In the genomic region with DNA sequence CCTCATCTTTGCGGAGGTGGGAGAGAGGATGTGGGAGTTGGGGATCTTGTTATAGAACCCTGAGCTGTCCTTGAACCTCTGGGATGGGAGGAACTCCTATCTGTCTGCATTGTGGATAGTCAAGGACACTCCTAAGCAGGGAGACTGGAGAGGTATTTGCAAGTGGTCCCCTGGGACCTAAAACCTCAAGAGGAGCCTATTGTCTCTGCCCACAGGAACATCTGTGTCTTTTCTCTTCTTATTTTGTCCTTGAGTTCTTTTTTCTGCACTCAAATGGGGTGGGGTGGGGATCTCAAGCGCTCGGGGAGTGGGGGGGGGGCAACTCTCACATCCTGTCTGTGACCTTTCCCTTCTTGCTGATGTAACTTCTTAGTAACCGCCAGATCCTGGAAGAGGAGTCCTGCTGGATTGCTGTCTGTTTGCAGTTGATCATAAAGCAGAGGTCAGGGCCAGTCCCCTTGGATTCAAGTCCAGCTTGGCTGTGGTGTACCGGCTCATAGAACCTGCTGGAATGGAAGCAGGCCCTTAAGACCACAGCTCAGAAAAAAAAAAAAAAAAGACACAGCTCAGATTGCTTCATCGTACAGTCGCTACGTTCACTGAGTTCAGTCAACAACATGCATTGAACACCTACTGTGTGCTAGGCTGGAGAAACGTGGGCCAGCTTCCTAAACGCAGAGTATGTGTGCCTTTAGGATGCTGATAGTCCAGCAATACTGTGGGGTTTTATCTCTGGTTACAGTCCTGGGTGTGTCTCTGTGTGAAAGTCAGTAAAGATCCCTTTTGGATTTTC, we compare ENCODE assay signal across 9 mouse cellular contexts. TPM values are rescaled to one million over a fixed set of nuclear protein-coding genes. Genes with fewer than 3 reads are reported as not detected.
DNase-seq lines count a peak whose midpoint lies in the region; ATAC-seq lines count a peak whose summit lies in the region.
"Had no signal": no experiment of that assay in that cellular context is flagged by ENCODE, and none has a peak within 500 bp of the region (broad histone marks: within the 10 kb centered on the region; RNA-seq: fewer than 3 reads in every experiment).

No protein-coding gene starts in this region.

- 0 out of 2 replicates have a peak overlapping the region, but pooled peaks have one; percentile 12 for H3K27ac ChIP-seq in heart, embryonic 13.5 days (replicated peaks)
- H3K27ac ChIP-seq: limb, embryonic 12.5 days had no signal

- DNase-seq in heart, postnatal 25 days (ENCODE audit: low spot score) = no peak
- DNase-seq in B cell, adult 2 months = peak; percentile 37 to 38
- peak; percentile 45 for DNase-seq in kidney, postnatal 14 days
- DNase-seq in frontal cortex, postnatal 25 days (ENCODE audit: low spot score in 2 of 2) = no peak
- DNase-seq in thymus, postnatal 10 days (ENCODE audit: low spot score in 2 of 2) = no peak

- peaks cover 39% of the 10 kb centered on the region for H3K4me1 ChIP-seq in heart, embryonic 13.5 days

- peaks cover 26% of the 10 kb centered on the region for H3K27me3 ChIP-seq in heart, embryonic 13.5 days (replicated peaks)

- H3K4me2 ChIP-seq in heart, embryonic 13.5 days = peak overlapping the region; percentile 78
- H3K4me2 ChIP-seq: limb, embryonic 12.5 days had no signal

- 49% methylated on average over 10 of the region's 10 CpGs for WGBS in heart, embryonic 13.5 days

- peak overlapping the region; percentile 91 for H3K9ac ChIP-seq in heart, embryonic 13.5 days
- H3K9ac ChIP-seq: limb, embryonic 12.5 days had no signal

- peak overlapping the region; percentile 69 for H3K4me3 ChIP-seq in heart, embryonic 13.5 days
- H3K4me3 ChIP-seq: limb, embryonic 12.5 days had no signal

- intact Hi-C loops in heart, postnatal 25 days (cut with DNase I) = no loop called here

- no peak for ATAC-seq in heart, embryonic 13.5 days (ENCODE audit: extremely low read depth, insufficient number of reproducible peaks, low FRiP score, low TSS enrichment)
- ATAC-seq in activated CD4-positive, CD25-positive, alpha-beta regulatory T cell, adult 4 months = peak; percentile 33
- no peak for ATAC-seq in megakaryocyte progenitor cell, adult 5-6 weeks (replicated peaks; ENCODE audit: poor library complexity)

- H3K9me3 ChIP-seq in heart, embryonic 13.5 days = no peaks in the 10 kb centered on the region
- H3K9me3 ChIP-seq: limb, embryonic 12.5 days had no signal

- peaks cover 4% of the 10 kb centered on the region; the same call in 1 of the 2 replicates for H3K36me3 ChIP-seq in heart, embryonic 13.5 days
- H3K36me3 ChIP-seq: limb, embryonic 12.5 days had no signal

RNA-seq across cellular contexts. Expression of gene Mmp11, which starts 1.8 kb away (rescaled TPM):
- polyA plus RNA-seq in heart, embryonic 13.5 days (2015; fragmentation: Nextera tagmentation; extraction: Ambion mirVana) = 28.6 and 30.7 TPM in 2 replicates
- total RNA-seq in heart, postnatal 25 days (2021) = 1 to 10 TPM; 5.0 to 8.1 TPM
- polyA plus RNA-seq in activated CD4-positive, CD25-positive, alpha-beta regulatory T cell, adult 4 months (2017; shearing (Covaris generic)) = 1 to 10 TPM; 2.5 to 9.1 TPM
- 0.57 TPM in 1 of 2 replicates, not detected in the other for total RNA-seq in megakaryocyte progenitor cell, adult 5-6 weeks (2015)
- total RNA-seq in megakaryocyte progenitor cell, adult 5-6 weeks (2017) = 10.1 TPM in 1 of 2 replicates, not detected in the other

RNA-seq across cellular contexts. Expression of gene Gm867, which starts 2.4 kb away (rescaled TPM):
- polyA plus RNA-seq in heart, embryonic 13.5 days (2015; fragmentation: Nextera tagmentation; extraction: Ambion mirVana) = 0.99 and 1.8 TPM in 2 replicates
- total RNA-seq in heart, postnatal 25 days (2021) = not detected
- polyA plus RNA-seq in activated CD4-positive, CD25-positive, alpha-beta regulatory T cell, adult 4 months (2017; shearing (Covaris generic)) = not detected
- total RNA-seq in megakaryocyte progenitor cell, adult 5-6 weeks (2015) = not detected in 2 replicates
- not detected in 2 replicates for total RNA-seq in megakaryocyte progenitor cell, adult 5-6 weeks (2017)

RNA-seq across cellular contexts. Expression of gene Vpreb3, which starts 4.8 kb away (rescaled TPM):
- 0.25 and 0.41 TPM in 2 replicates for polyA plus RNA-seq in heart, embryonic 13.5 days (2015; fragmentation: Nextera tagmentation; extraction: Ambion mirVana)
- not detected for total RNA-seq in heart, postnatal 25 days (2021)
- 1 to 10 TPM in 1 of 2 experiments, not detected in 1; 3.5 TPM for polyA plus RNA-seq in activated CD4-positive, CD25-positive, alpha-beta regulatory T cell, adult 4 months (2017; shearing (Covaris generic))
- total RNA-seq in megakaryocyte progenitor cell, adult 5-6 weeks (2015) = 1.5 TPM in 1 of 2 replicates, not detected in the other
- not detected in 2 replicates for total RNA-seq in megakaryocyte progenitor cell, adult 5-6 weeks (2017)

RNA-seq across cellular contexts. Expression of gene Chchd10, which starts 5.1 kb away (rescaled TPM):
- 463 and 524 TPM in 2 replicates for polyA plus RNA-seq in heart, embryonic 13.5 days (2015; fragmentation: Nextera tagmentation; extraction: Ambion mirVana)
- 1,000 to 10,000 TPM; 1,761 to 1,834 TPM for total RNA-seq in heart, postnatal 25 days (2021)
- polyA plus RNA-seq in activated CD4-positive, CD25-positive, alpha-beta regulatory T cell, adult 4 months (2017; shearing (Covaris generic)) = 10 to 100 TPM; 13.1 to 20.1 TPM
- total RNA-seq in megakaryocyte progenitor cell, adult 5-6 weeks (2015) = 54.0 and 55.0 TPM in 2 replicates
- 33.1 and 34.4 TPM in 2 replicates for total RNA-seq in megakaryocyte progenitor cell, adult 5-6 weeks (2017)

RNA-seq across cellular contexts. Expression of gene Gm5134, which starts 16.3 kb away (rescaled TPM):
- not detected in 2 replicates for polyA plus RNA-seq in heart, embryonic 13.5 days (2015; fragmentation: Nextera tagmentation; extraction: Ambion mirVana)
- not detected for total RNA-seq in heart, postnatal 25 days (2021)
- under 1 TPM; 0.27 to 0.41 TPM for polyA plus RNA-seq in activated CD4-positive, CD25-positive, alpha-beta regulatory T cell, adult 4 months (2017; shearing (Covaris generic))
- total RNA-seq in megakaryocyte progenitor cell, adult 5-6 weeks (2015) = 0.35 and 0.66 TPM in 2 replicates
- total RNA-seq in megakaryocyte progenitor cell, adult 5-6 weeks (2017) = 0.78 and 0.79 TPM in 2 replicates
- polyA plus RNA-seq: limb, embryonic 12.5 days had no signal

Comparison
In these comparisons a context has a peak if more than half of its experiments do, and no peak if none do; other contexts are left out.
1. DNase-seq: peak in B cell, adult 2 months (2 of 2) and kidney, postnatal 14 days (single experiment); none in heart, postnatal 25 days (single experiment), frontal cortex, postnatal 25 days (0 of 2) and thymus, postnatal 10 days (0 of 2).